Mouse (Mus musculus): ENCODE data around the gene Lce1b. TPM values are rescaled to one million over a fixed set of nuclear protein-coding genes. Genes with fewer than 3 reads are reported as not detected.
"Not testable (repeated sequence)": the region's sequence is repeated elsewhere in the genome, so short reads cannot be mapped to it uniquely, and the experiment has no call there.

Gene Lce1b
- total RNA-seq (2022), result not detected

- no peak for DNase-seq (ENCODE audit: low spot score)
These were observed at the start of gene Lce1b for GRCm38 (mm10) chr3:92656826-92657225. Gene Lce1b (minus strand): TSS chr3:92656926.

- DNase-seq (ENCODE audit: low spot score), result no peak
These were observed 37.9 kb upstream of the Lce1b start for GRCm38 (mm10) chr3:92694613-92695012.

GRCm38 (mm10) chr3:92691688-92692087 lies 35.0 kb upstream of the Lce1b start:
- DNase-seq (ENCODE audit: low spot score), result no peak

DNA sequence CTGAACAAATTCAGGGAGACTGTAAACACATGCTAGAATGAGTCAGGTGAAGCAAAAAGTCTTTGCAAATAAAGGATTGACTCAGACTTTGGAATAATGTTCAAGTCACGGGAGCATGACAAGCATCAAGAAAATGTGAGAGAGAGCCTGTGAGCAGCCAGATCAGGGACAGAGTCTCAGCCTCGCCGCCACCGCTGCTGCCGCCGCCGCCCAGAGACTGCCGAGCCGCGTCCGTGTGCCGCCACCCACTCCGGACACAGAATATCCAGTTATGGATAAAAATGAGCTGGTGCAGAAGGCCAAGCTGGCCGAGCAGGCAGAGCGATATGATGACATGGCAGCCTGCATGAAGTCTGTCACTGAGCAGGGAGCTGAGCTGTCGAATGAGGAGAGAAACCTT lies 32.4 kb upstream of the Lce1b start:
- DNase-seq (ENCODE audit: low spot score), result not testable (repeated sequence)

DNA sequence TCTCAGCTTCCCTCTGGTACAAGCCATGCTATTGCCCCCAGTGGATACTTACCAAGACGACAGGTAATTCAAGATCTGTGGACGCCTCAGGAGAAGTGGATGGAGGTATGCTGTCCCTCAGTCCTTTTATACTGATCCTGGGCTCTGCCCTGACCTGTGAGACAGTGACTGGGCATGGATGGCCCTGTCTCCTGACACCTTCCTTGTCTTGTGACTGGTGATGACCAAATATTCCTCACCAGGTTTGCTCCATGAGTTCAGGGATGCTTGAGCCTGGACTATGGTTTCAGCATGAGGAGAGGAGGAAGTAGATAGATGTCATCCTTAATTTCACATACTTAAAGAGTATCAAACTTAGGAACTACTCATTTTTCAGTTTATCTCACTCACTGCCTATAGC lies 30.4 kb upstream of the Lce1b start, which contains the start of gene Lce1d:
Gene Lce1d (minus strand): TSS at position 101 of the 400 bp plus-strand sequence.
- no peak for DNase-seq (ENCODE audit: low spot score)

DNA sequence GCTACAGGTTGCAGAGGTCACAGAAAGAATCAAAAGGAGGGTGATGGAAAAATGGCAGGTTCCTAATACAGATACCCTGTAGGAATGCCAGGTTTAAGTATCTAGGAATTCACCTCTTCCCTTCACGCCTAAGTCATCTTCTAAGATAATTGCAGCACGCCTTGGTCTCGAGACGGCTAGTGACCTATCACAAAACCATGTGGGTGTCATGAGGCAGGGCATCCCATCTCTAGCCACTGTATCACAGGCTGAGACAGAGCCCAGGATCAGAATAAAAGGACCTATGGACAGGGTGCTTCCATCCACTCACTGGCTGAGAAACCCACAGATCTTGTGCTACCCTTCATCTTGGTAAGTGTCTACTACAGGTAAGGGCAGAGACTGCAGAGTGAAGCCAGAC lies 22.2 kb upstream of the Lce1b start, which contains the start of gene Lce1c:
Gene Lce1c (plus strand): TSS at position 301 of the 400 bp plus-strand sequence.
- no peak for DNase-seq (ENCODE audit: low spot score)

GRCm38 (mm10) chr3:92670215-92670614 lies 13.5 kb upstream of the Lce1b start, which contains the start of gene Lce1a2:
Gene Lce1a2 (minus strand): TSS chr3:92670315.
- no peak for DNase-seq (ENCODE audit: low spot score)

- no peak for DNase-seq (ENCODE audit: low spot score)
These were observed 8.5 kb downstream of the Lce1b start, which contains the start of gene Lce1a1 for GRCm38 (mm10) chr3:92648207-92648606. Gene Lce1a1 (minus strand): TSS chr3:92648307.

- no peak for DNase-seq (ENCODE audit: low spot score)
These were observed 16.9 kb downstream of the Lce1b start for GRCm38 (mm10) chr3:92639854-92640253.

DNA sequence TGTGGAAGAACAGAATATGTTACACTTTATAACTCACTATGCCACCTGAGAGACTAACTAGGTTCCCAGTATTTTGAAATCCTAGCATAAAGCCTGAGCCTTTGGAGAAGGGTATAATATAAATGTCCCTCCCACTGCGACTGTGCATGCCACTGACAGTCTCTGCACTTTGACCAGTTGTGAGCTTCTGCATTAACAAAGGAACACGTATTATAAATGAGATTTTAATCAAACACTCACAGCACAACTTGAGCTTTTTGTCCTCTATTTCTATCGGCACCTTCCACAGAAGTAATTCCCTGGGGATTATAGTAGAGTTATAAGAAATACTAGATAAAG lies 18.1 kb downstream of the Lce1b start:
- DNase-seq (ENCODE audit: low spot score), result no peak

- no peak for DNase-seq (ENCODE audit: low spot score)
These were observed 18.7 kb downstream of the Lce1b start for GRCm38 (mm10) chr3:92637745-92638652.

GRCm38 (mm10) chr3:92621560-92621959 lies 35.2 kb downstream of the Lce1b start, which contains the start of gene Lce6a:
Gene Lce6a (minus strand): TSS chr3:92621660.
- no peak for DNase-seq (ENCODE audit: low spot score)

DNA sequence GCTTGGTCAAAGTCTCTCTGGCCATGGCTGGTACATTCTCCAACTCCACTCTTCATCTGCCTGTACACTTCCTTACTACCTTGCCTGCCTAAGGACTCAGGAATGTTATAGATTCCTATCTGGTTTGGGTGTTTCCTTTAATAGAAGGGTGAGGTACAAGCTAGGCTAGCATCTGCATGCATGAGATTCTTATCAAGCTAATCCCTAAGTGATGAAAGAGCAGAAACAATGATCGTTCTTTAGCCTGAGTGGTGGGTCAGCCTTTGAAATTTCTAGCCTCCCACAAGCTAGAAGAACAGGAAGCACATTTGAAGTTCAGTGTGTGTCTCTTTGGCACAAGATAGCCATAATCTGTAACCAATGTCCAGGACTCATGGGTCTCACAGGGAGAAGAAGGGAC lies 46.9 kb downstream of the Lce1b start:
- DNase-seq (ENCODE audit: low spot score), result no peak

DNA sequence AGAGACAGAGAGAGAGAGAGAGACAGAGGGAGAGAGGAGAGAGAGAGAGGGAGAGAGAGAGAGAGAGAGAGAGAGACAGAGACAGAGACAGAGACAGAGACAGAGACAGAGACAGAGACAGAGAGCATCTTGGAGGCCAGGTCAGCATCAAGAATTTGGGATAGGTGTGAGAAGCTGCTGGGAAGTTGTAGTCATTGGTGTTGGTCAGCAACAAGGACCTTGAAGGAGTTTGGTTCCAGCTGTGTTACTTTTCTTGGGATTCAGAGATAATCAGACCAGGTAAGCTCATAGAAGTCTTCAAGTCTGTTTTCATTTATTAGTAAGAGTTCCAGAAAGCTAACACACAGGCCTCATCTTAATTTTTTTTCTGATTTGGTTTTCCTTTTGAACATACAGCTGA lies 49.3 kb downstream of the Lce1b start, which contains the start of gene 2210017I01Rik:
Gene 2210017I01Rik (minus strand): TSS at position 101 of the 400 bp plus-strand sequence.
- DNase-seq (ENCODE audit: low spot score), result no peak

Other genes with a start within 250 kb of the Lce1b start
- not detected for gene Sprr2i, start 248.9 kb downstream of the Lce1b start, total RNA-seq (2022)
- not detected for gene Sprr2j-ps, start 238.8 kb downstream of the Lce1b start, total RNA-seq (2022)
- 1 to 10 TPM in 3 of 4 experiments, not detected in 1; 1.4 to 3.1 (median 2.9) TPM for gene Gm9774, start 227.5 kb downstream of the Lce1b start, total RNA-seq (2022)
- not detected for gene Sprr2k, start 224.3 kb downstream of the Lce1b start, total RNA-seq (2022)
- not detected for gene Sprr1b, start 218.1 kb downstream of the Lce1b start, total RNA-seq (2022)
- gene Sprr3, start 198.2 kb downstream of the Lce1b start, total RNA-seq (2022), result not detected
- gene Sprr1a, start 171.0 kb downstream of the Lce1b start, total RNA-seq (2022), result under 1 TPM in 3 of 4 experiments, not detected in 1; 0.35 to 0.69 (median 0.41) TPM
- not detected for gene Sprr4, start 156.4 kb downstream of the Lce1b start, total RNA-seq (2022)
- gene 2310046K23Rik, start 122.4 kb downstream of the Lce1b start, total RNA-seq (2022), result not detected
- gene Ivl, start 83.2 kb downstream of the Lce1b start, total RNA-seq (2022), result not detected
- gene Smcp, start 67.9 kb downstream of the Lce1b start, total RNA-seq (2022), result not detected
- gene 2210017I01Rik, start 49.4 kb downstream of the Lce1b start, total RNA-seq (2022), result not detected
- gene Lce6a, start 35.3 kb downstream of the Lce1b start, total RNA-seq (2022), result not detected
- gene Lce1a1, start 8.6 kb downstream of the Lce1b start, total RNA-seq (2022), result not detected
- gene Lce1a2, start 13.4 kb upstream of the Lce1b start, total RNA-seq (2022), result not detected
- not detected for gene Lce1c, start 22.3 kb upstream of the Lce1b start, total RNA-seq (2022)
- not detected for gene Lce1d, start 30.3 kb upstream of the Lce1b start, total RNA-seq (2022)
- gene Lce1e, start 52.1 kb upstream of the Lce1b start, total RNA-seq (2022), result not detected
- gene Lce1f, start 63.4 kb upstream of the Lce1b start, total RNA-seq (2022), result not detected
- not detected for gene Gm38119, start 82.2 kb upstream of the Lce1b start, total RNA-seq (2022)
- not detected for gene Lce1g, start 95.4 kb upstream of the Lce1b start, total RNA-seq (2022)
- not detected for gene Lce1h, start 108.1 kb upstream of the Lce1b start, total RNA-seq (2022)
- not detected for gene Lce1i, start 122.0 kb upstream of the Lce1b start, total RNA-seq (2022)
- not detected for gene Lce1j, start 133.6 kb upstream of the Lce1b start, total RNA-seq (2022)
- gene Lce1k, start 151.0 kb upstream of the Lce1b start, total RNA-seq (2022), result not detected
- gene Kprp, start 170.3 kb upstream of the Lce1b start, total RNA-seq (2022), result not detected
- gene Lce1l, start 194.4 kb upstream of the Lce1b start, total RNA-seq (2022), result not detected
- not detected for gene 2310050C09Rik, start 213.3 kb upstream of the Lce1b start, total RNA-seq (2022)

Data from heart, adult 8-10 months (tissue).